Mouse (Mus musculus) heart, postnatal 10 days (tissue): Measurements from ENCODE around the gene Pdilt. TPM values are rescaled to one million over a fixed set of nuclear protein-coding genes. Genes with fewer than 3 reads are reported as not detected.
"Not testable (repeated sequence)": the region's sequence is repeated elsewhere in the genome, so short reads cannot be mapped to it uniquely, and the experiment has no call there.

Experiments used
- DNase-seq, 2 experiments: peaks; one replicate each; pipeline ENCODE4 v3.0.0; 2021
- intact Hi-C: fragments of 180-260 bp; cut with DNase I; formaldehyde crosslinking; loops from one replicate; pipeline ENCODE4 v1.15.1; 2025
- total RNA-seq, 2 experiments: library from RNA; stranded (reverse); gene quantifications; 2 replicates each; pipeline ENCODE4 v1.2.3; 2021

Gene Pdilt
- total RNA-seq, result not detected

GRCm38 (mm10) chr7:119523389-119523788 is at the start of gene Pdilt:
Pdilt (minus strand) TSS chr7:119523489.
- intact Hi-C loops, result no loop called here
- DNase-seq, result no peak

GRCm38 (mm10) chr7:119562476-119562875 is 39.2 kb upstream of the Pdilt start:
- DNase-seq, intact Hi-C loops: not testable (repeated sequence)

GRCm38 (mm10) chr7:119561441-119561840 is 38.2 kb upstream of the Pdilt start:
- intact Hi-C loops, result no loop called here
- no peak for DNase-seq

GRCm38 (mm10) chr7:119560452-119560835 is 37.2 kb upstream of the Pdilt start:
- intact Hi-C loops, result no loop called here
- DNase-seq, result no peak

GRCm38 (mm10) chr7:119559789-119560451 is 36.6 kb upstream of the Pdilt start:
- DNase-seq, result no peak
- intact Hi-C loops, result no loop called here

- DNase-seq, result no peak
- intact Hi-C loops, result no loop called here
Observed at GRCm38 (mm10) chr7:119554040-119554439, 30.8 kb upstream of the Pdilt start, which contains the start of gene Acsm2. Acsm2 (plus strand) TSS chr7:119554340.

- intact Hi-C loops, result no loop called here
- DNase-seq, result no peak
Observed at GRCm38 (mm10) chr7:119550471-119551222, 27.4 kb upstream of the Pdilt start.

- no peak for DNase-seq
- intact Hi-C loops, result no loop called here
Observed at GRCm38 (mm10) chr7:119545572-119545971, 22.3 kb upstream of the Pdilt start.

- intact Hi-C loops, result no loop called here
Observed at GRCm38 (mm10) chr7:119542445-119542844, 19.2 kb upstream of the Pdilt start.

GRCm38 (mm10) chr7:119534389-119534788 is 11.1 kb upstream of the Pdilt start:
- intact Hi-C loops, result no loop called here
- DNase-seq, result no peak

More at GRCm38 (mm10) chr7:119542445-119542844, 19.2 kb upstream of the Pdilt start:
- DNase-seq, result no peak

GRCm38 (mm10) chr7:119532924-119533323 is 9.6 kb upstream of the Pdilt start:
- DNase-seq, result no peak
- intact Hi-C loops, result no loop called here

- DNase-seq, result no peak
- intact Hi-C loops, result no loop called here
Observed at GRCm38 (mm10) chr7:119528617-119529016, 5.3 kb upstream of the Pdilt start.

GRCm38 (mm10) chr7:119527548-119527947 is 4.3 kb upstream of the Pdilt start:
- intact Hi-C loops, result no loop called here
- no peak for DNase-seq

GRCm38 (mm10) chr7:119527135-119527534 is 3.8 kb upstream of the Pdilt start:
- intact Hi-C loops, result no loop called here
- no peak for DNase-seq

- intact Hi-C loops, result no loop called here
Observed at GRCm38 (mm10) chr7:119526486-119526885, 3.2 kb upstream of the Pdilt start.

GRCm38 (mm10) chr7:119525881-119526281 is 2.6 kb upstream of the Pdilt start:
- peak; percentile 60 to 71 for DNase-seq
- intact Hi-C loops, result no loop called here

More at GRCm38 (mm10) chr7:119526486-119526885, 3.2 kb upstream of the Pdilt start:
- DNase-seq, result no peak

- DNase-seq, result no peak
- intact Hi-C loops, result no loop called here
Observed at GRCm38 (mm10) chr7:119522385-119522784, 904 bp downstream of the Pdilt start.

GRCm38 (mm10) chr7:119521816-119522215 is 1.5 kb downstream of the Pdilt start:
- no peak for DNase-seq

GRCm38 (mm10) chr7:119519654-119520053 is 3.6 kb downstream of the Pdilt start:
- DNase-seq, result peak; percentile 57 to 73
- intact Hi-C loops, result loop anchor here (10.0 kb wide), 3 partner anchors 155 to 755 kb away; no protein-coding TSS in a partner anchor

More at GRCm38 (mm10) chr7:119521816-119522215, 1.5 kb downstream of the Pdilt start:
- intact Hi-C loops, result no loop called here

- intact Hi-C loops, result loop anchor here (10.0 kb wide), 3 partner anchors 156 to 754 kb away; no protein-coding TSS in a partner anchor
- DNase-seq, result no peak
Observed at GRCm38 (mm10) chr7:119519163-119519562, 4.1 kb downstream of the Pdilt start, which contains the start of gene Acsm5. Acsm5 (plus strand) TSS chr7:119519463.

GRCm38 (mm10) chr7:119516272-119516558 is 7.1 kb downstream of the Pdilt start:
- DNase-seq, result no peak
- intact Hi-C loops, result loop anchor here (10.0 kb wide), 3 partner anchors 159 to 751 kb away; no protein-coding TSS in a partner anchor
